Mouse (Mus musculus): ENCODE measurements around the gene Cdk14. TPM values are rescaled to one million over a fixed set of nuclear protein-coding genes. Genes with fewer than 3 reads are reported as not detected.
A peak's percentile ranks its signal among the peaks of the same experiment; 100 is the strongest.
"Not testable (repeated sequence)": the region's sequence is repeated elsewhere in the genome, so short reads cannot be mapped to it uniquely, and the experiment has no call there.

The Cdk14 gene
- total RNA-seq, 1 experiment from 2014 or later = 10.6 TPM

DNA sequence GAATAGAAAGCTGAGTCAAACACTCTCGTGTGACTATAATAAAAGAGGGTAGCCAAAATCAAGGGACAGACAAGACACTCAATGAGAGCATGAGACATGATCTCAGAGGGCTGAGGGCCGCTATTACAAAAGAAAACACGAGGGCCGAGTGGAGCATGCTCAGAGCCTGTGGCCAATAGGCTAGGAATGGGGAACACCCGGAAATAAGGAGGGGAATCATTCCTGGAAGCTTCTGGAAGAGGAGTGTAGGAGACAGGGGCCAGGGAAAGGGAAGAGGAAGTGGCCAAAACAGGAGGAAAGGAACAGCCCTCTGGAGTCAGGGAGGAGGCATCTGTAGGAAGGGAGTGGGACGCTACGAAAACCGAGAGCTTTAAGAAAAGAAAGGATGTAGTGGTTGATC, 52.6 kb downstream of the Cdk14 start:
- DNase-seq = no peak

DNA sequence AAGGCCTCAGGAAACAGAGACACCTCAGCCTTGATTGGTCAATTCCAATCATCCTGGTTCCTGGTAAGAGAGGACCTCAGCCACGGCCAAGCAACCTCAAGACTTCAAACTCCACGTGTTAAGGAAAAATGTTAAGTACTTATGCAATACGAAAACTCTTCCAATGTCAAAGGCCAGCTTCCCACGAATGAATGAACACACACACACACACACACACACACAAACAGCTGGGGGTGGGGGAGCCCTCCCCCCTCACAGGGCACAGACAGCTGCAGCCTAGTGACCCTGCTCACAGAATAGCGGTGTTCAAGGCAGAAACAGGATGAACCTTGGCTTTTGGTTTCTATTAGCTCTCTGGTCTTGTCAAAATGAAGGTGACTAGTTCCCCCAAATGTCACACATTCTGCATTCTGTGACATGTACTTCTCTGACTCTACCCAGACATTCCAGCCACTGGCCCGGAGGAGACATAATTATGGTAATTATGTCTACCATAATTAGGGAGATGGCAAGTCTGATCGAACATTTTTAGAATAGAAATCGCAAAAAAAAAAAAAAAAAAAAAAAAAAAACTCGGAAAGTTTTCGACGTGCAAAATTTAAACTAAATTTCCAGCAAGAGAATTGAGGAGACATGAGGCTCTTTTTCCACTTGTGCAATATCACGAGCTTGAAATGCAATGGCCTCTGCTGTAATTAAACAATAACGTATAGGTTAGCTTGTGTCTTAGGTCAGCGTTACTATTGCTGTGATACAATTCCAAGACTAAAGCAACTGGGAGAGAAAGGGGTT, 54.6 kb downstream of the Cdk14 start:
- DNase-seq = no peak

DNA sequence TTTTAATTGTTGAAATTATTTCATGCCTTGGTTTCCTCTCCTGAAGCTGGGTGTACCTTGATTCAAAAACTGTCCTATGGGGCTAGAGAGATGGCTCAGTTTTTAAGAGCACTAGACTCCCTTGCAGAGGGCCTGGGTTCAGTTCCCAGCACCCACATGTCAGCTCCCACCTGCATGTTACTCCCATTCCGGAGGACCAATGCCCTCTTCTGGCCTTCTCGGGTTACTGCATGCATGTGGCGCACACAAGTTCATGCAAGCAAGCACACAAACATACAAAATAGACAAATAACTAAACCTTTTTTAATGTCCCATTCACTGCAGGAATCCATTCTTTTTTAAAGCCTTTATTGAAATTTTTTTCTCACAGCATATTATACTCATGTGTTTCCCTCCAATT, 58.4 kb downstream of the Cdk14 start:
- no peak for DNase-seq

DNA sequence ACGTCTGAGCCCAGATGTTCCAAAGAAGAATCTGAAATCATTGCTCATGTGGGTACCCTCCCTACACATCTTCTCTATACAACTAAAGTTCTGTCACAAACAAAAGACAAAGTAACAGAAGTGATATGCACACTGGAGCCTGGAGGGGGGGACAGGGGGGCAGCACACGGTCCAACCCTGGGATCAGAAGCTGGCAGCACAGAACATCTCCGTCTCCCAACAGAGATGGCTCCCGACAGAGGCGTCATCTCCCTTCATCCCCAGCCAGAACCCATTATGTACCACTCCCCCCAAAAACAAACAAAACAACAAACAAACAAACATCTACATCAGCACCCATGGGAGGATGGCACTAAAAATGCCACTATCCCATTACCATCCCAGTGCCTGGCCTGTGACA, 59.8 kb downstream of the Cdk14 start:
- no peak for DNase-seq

DNA sequence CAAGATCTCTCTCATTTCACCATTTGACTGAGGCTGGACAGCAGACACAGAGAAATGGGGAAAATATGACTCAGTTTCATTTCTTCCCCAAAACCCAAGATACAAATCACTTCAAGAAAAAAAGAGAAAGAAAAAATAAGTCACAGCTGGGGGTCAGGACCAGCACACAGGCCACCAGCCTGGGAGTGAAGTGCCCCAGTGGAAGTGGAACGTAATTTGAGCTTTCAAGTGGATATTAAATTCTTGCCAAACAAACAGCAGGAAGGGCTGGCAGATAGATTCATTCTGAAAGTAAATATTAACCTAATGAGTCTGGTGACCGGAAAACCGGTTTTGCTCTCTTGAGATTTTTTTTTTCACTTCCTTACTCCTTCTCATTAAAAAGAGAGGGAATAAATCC, 60.2 kb downstream of the Cdk14 start:
- no peak for DNase-seq

DNA sequence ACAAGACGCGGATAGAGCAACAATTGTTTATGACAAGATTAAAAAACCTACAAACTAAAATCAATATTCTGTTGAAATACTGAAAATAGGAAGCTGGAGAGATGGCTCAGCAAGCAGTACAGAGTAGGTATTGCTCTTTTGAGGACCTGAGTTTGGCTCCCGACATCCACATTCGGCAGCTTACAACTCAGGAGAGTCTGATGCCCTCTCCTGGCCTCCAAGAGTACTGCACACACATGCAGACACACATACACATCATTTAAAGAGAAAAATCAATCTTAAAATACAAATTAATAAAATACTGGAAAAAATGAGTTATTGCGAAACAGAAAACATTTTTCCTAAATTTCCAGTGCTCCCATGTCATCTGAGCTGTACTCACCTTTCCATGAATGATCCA, 60.7 kb downstream of the Cdk14 start:
- DNase-seq = no peak

DNA sequence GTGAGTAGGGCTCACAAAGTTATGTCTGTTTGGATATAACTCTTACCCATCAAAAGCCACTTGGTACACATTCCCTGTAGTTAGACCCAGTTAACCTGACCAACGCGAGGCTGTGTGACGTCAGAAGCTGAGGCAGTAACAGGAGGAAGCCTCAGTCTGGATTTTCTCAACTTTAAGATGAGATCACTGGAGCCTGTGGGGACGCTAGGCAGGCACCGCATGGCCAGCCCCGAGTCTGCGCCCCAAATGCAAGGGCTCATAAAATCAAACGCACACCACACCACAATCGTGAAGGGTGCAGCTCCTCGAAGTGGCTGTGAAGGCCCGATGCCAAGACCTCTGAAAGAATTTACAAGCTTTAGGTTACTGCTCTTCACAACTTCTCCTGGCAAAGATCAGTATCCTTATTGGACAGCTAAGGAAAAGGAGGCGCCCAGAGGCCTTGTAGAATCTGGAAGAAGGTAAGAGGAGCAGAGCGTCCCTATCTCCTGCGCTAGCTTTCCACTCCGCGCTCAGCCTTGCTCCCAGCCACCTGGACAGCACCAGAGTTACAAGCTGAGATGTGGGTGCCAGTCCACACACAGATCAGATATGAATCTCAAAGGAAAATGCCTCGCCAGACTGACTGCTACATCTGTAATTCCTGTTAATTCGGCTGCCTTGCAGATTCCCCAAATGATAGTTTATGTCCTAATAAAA, 61.9 kb downstream of the Cdk14 start:
- no peak for DNase-seq

DNA sequence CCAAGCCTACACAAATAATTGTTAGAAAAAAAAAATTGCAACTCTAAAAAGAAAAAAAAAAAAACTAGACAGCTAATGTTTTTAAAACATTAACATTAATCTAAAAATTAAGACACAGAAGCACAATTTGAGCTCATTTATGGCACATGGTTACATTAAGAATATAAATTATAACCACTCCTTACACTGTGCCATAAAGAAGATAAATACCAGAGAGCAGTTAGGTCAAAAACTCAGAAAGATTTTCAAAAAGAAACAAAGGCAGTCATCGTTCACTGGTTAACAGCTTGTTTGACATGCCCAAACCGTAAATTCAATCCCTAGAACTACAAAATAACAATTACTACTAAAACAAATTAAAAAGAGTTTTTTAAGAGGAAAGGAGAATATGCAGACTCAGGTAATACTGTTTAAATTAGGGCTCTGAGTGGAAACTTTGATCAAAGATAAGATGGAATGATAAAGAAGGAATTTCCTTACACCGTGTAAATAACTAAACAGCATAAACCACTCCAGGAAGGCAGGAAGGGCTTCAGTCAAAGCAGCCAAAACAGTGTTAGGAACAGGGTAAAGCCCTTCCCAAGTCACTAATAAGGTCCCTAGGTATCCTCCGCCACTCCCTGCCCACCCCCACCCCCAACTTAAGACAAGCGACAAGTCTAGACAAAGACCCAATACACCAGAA, 65.3 kb downstream of the Cdk14 start:
- no peak for DNase-seq

DNA sequence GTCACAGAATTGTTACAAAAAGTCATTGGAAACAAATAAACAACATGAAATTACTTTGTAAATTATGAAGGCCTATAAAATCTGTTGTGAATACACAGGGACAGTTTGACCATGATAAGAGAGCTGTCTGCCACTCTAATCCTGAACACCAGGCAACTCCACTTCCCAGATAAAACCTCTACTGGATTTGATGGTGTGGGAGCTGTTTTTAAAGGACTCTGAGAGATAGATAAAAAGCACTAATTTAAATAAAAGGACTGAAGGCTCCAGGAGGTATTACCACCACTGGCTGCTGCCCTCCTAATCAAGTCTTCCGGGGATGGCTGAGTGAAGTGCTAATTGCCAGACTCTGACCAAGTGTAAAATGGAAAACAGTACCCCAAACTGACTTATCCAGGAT, 66.2 kb downstream of the Cdk14 start:
- no peak for DNase-seq

DNA sequence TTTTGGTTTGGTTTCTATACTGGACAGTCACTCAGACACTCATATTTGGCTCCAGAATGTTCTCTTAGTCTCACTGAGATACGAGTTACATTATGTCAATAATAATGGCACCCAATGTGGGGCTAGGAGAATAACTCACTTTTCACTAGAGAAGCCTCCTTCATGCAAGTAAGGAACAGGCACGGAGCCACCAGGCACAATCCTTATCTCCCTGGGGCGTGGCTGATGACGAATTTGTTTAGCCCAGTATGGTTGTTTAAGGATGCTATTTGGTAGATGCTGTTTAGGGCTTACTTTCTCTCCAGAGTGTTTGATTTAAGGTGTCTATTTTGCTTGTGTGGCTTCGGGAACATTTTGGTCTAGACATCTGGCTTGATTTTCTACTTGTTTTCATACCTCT, 75.5 kb downstream of the Cdk14 start:
- no peak for DNase-seq

DNA sequence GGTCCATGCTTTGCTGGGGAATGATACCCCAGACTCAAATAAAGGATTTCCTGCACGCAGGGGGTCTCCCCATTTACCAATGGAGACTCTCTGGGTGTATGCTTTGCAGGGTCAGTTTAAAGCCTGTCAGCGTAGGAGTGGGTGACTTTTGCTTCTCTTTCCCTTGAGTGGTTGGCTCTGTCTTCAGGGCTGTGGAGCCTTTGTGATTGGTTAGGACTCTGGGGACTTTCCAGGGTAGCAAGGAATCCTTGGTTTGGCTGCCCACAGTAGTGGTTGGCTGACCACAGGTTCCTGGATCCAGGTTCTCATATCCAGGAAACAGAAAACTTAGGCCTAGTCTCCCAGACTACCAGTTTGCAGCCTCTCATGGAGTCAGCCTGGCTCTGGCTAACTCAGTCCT, 76.4 kb downstream of the Cdk14 start:
- DNase-seq = no peak

DNA sequence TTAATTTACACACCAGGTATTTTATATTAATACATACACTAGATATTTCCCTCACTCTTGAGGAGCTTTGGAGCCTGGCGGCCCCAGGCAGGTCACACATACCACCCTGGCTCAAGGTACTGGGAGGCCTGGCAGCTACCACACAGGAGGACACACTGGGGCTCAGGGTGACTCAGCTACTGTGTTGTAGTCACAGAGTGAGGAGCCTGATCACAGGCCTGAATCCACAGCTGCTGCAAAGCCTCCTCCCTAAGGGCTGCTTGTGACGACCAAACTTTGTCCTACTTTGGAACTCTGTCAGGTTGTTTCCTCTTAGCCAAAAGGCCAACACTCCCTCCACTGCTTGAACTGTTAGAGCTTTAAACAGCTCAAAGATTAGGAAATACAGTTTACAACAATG, 76.8 kb downstream of the Cdk14 start:
- peak; percentile 45 for DNase-seq

DNA sequence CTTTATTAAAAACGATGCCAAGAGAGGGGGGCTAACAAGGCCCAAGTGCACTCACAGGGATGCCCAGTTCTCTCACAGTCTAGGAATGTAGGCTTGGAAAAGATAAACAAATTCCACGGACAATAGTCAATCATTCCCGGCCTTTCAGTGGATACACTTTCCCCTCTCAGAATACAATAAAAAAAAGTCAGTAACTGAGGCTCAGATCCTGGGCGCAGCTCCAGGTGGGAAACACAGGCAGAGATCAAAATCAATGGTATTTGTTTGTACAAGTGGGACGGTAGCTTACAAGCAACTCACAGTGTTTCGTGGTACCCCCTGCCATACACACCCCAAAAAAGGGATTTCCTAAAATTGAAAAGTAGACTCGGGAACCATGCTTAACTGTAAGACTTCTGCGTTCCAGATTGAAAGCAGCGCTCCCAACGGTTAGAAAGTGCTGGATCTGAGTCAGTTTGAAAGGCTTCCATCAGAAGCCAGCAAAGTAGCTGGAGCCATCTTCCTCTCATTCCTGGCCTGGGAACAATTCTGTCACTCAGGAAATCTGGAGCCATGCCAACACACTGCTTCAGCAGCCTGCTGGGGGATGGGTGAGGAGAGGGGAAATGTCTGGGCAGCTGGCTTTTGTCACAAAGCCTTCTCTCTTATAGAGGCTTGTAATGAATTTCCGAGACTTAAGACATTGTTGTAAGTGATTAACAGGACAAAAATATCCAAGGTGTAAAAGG, 77.5 kb downstream of the Cdk14 start:
- DNase-seq = peak; percentile 56

DNA sequence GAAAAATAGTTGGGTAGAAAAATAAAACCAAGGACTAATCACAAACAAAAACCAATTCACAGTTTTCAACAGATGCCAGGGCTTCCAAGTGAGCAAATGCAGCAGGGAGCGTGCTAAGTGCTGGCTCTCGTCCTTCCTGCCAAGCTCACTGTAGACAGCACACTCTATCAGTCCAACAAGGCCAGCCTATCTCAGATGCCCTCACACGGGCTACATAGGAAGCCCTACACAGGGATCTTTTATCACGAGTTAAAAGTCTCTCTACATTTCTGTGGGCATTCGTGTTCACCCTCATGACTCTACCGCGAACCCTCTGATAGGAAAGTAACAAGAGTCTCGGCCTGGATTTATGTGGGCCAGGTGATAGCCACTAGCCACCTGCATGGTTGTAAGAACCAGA, 78.5 kb downstream of the Cdk14 start:
- DNase-seq = no peak

DNA sequence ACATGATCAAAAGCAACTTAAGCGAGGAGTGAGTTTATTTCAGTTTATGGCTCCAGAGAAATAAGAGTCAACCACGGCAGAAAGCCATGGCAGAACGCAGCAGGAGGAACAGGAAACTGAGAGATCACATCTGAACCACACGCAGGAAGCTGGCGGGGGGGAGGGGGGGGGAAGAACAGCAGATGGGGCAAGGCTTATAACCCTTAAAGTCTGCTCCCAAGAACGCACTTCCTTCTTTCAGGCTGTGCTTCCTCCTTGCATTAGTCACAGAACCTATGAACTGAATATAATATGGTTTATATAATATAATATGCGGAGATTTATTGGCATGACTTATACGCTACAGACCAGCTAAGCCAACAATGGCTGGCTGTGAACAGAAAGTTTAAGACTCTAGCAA, 86.2 kb downstream of the Cdk14 start:
- DNase-seq = no peak

DNA sequence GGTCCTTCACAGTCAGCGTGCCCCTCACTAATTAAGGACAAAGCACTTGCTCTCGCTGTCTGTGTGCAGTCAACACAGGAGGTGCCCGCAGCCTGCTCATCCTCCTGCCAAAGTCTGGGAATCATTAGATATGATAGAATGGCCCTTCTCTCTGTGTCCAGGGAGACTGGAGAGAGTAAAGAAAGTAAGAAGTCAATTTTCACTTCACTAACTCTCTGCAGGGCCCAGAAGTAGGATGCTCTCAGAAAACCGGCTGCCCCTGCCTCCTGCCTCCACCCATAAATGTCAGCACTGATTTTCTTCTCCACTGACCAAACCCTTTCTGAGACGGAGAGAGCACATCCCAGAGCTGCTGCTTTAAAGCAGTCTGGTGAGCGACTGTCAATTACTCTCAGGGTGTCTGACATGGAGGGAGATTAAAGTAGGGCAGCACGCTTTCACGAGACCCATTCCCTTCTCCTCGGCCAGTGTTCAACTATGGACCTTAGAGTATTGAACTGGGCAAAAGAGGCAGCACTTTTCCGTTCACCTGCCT, 89.1 kb downstream of the Cdk14 start:
- DNase-seq = no peak

DNA sequence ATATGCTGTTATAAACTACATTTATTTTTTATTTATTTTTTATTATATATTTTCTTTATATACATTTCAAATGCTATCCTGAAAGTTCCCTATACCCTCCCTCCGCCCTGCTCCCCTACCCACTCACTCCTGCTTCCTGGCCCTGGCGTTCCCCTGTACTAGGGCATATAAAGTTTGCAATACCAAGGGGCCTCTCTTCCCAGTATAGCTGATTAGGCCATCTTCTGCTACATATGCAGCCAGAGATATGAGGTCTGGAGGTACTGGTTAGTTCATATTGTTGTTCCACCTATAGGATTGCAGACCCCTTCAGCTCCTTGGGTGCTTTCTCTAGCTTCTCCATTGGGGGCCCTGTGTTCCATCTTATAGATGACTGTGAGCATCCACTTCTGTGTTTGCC, 91.1 kb downstream of the Cdk14 start:
- not testable (repeated sequence) for DNase-seq

DNA sequence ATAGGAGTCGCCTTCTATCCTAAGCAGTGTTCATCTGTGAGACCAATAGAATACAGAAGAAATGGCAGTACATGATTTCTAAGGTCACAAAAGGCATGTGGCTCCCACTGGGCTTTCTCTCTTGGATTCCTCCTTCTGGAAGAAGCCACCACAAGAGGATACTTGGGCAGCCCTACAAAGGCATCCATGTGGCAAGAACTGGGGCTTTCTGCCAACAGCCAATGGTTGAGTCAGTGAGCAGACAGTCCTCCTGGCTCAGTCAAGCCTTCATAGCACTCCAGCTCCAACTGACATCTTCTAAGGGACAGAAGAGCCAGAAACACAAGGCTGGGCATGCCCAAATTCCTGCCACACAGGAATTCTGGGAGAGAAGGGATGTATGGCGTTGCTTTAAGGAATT, 93.4 kb downstream of the Cdk14 start:
- peak; percentile 57 for DNase-seq

DNA sequence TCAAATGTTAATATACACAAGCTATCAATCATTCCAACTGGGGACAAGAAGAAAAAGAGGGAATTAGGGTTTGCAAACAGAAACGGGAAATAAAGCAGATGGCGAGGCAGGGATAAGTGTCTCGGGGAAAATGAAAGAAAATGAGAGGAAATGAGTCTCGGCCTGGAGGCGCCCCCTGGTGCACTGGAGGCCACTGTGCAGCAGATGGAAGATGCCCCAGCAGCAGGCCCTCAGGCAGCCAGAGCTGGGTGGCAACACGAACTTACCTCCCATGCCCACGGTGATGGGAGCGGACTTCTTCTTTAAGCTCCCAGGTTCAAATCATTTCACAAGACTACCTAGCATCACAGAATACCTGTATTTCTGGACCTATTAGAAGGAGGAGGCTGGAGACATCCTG, 97.4 kb downstream of the Cdk14 start:
- DNase-seq = no peak

DNA sequence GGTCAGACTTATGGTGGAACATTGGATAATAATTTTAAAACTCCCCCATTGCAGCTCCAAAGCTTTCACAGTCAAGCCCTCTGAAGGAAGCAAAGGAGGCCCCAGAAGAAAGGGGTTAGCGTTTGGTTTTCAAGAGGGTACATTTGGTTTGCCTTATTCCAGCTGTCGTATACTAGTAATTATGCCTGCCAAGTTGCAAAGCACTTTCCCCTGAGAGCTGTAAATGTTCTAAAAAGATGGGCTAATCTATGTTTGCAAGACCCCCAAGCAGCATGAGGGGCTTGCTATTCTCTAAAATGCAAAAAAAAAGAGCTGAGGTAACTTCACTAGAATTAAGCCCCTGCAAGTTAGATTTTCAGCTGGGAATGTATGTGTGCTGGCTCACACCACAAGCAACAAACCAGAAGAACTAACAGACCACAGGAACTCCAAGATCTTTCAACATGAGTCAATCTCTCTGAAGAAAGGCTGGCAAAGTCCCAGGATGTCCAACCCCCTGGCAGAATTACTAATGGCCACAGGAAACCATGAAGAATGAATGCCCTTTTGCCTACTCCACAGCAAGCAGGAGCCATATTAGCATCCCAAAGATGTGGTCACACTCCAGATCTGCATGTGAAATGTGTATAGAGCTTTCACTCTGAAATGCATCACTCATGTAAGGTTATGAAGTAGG, 99.5 kb downstream of the Cdk14 start:
- DNase-seq = peak; percentile 59

DNA sequence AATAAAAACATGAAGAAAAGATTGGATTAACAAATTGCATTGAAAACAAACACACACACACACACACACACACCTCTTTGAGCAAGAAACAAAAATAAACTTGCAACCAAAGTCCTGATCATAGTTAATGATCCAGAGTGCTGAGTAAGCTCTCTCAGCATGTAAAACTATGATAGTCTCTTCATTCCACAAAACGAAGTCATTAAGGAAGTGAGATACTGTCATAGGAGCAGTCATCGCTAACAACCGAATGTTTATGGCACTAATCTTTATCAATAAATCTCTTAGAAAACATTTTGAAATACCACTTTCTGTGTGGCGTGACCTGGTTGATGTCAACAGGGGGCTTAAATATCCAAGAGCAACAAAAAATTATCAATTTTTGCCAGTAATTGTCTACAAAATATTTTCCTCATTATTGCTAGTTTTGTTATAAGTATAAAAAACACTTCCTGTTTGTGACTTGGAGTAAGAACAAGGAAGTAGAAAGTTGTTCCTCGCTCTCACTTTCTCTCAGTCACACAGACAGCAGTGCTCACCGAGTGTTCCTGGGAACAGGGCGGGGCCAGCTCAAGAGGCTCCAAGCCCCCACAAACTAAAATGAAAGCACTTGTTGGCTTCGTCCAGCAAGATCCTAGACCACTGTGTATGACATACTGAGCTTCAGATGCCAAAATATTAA, 100.1 kb downstream of the Cdk14 start:
- no peak for DNase-seq

Data from adrenal gland, postnatal 14 days (tissue).